Mouse (Mus musculus): Measurements from ENCODE around the gene Phf5a. TPM values are rescaled to one million over a fixed set of nuclear protein-coding genes. Genes with fewer than 3 reads are reported as not detected.

Phf5a gene
- total RNA-seq, 1 experiment: 157 TPM

DNA sequence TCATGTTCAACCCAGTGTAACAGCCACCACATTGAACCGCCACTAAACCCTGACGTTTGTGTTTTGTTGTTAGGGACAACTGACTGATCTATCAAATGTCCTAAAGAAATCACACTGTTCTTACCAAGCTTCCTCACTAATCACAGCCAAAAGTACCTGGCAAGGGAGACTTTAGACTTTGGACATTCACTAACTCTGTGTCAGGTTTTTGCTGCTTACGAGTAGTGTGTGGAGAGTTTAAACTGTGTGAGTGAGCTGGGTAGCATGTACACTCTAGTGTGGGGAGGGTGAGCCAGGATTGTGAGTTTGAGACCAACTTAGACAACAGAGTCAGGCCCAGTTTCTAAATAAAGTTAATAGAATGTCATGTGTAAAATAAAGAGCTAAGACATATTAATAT is 10.6 kb upstream of the Phf5a start:
- Histone ChIP-seq H3K4me1 (ENCODE audit: control insufficient read depth in 2 of 2, insufficient read depth in 2 of 2, low read length in 2 of 2, poor library complexity in 1 of 2) (peaks cover 5 to 7% of the 10 kb centered on the region in 2 experiments; a peak in 3 of 4 replicates), H3K4me3 (ENCODE audit: insufficient read depth in 1 of 2, low read depth in 1 of 2, low read length in 2 of 2, poor library complexity in 1 of 2, severe bottlenecking in 1 of 2) (no peak overlapping the region), H3K9ac (ENCODE audit: insufficient read depth, low read depth, low read length, poor library complexity, severe bottlenecking) (no peak overlapping the region), H3K9me3 (ENCODE audit: control insufficient read depth, insufficient read depth, low read depth, low read length) (no peaks in the 10 kb centered on the region), H3K27ac (ENCODE audit: insufficient read depth, low read depth, low read length, poor library complexity, severe bottlenecking) (no peak overlapping the region), H3K36me3 (ENCODE audit: control insufficient read depth, insufficient read depth, low read length, poor library complexity, severe bottlenecking) (peaks cover 2% of the 10 kb centered on the region)
- DNase-seq (ENCODE audit: low read depth, low spot score): no peak
- no peak for TF ChIP-seq HCFC1 (IDR thresholded peaks at IDR 0.05; ENCODE audit: borderline replicate concordance, insufficient read depth, low read length)
- TF ChIP-seq MAFK (IDR thresholded peaks at IDR 0.05; ENCODE audit: insufficient read depth, low read depth, low read length): no peak
- TF ChIP-seq ZC3H11A (IDR thresholded peaks at IDR 0.05; ENCODE audit: borderline replicate concordance, low read depth, low read length): no peak
- no peak for TF ChIP-seq CHD2 (IDR thresholded peaks at IDR 0.05; ENCODE audit: low read depth, low read length)
- TF ChIP-seq ZNF384 (IDR thresholded peaks at IDR 0.05; ENCODE audit: low read depth, low read length): no peak
- in situ Hi-C loops (cut with MboI; ENCODE audit: low sequenced_read_pairs in 2 of 2, unreplicated experiment in 2 of 2): no loop called here

DNA sequence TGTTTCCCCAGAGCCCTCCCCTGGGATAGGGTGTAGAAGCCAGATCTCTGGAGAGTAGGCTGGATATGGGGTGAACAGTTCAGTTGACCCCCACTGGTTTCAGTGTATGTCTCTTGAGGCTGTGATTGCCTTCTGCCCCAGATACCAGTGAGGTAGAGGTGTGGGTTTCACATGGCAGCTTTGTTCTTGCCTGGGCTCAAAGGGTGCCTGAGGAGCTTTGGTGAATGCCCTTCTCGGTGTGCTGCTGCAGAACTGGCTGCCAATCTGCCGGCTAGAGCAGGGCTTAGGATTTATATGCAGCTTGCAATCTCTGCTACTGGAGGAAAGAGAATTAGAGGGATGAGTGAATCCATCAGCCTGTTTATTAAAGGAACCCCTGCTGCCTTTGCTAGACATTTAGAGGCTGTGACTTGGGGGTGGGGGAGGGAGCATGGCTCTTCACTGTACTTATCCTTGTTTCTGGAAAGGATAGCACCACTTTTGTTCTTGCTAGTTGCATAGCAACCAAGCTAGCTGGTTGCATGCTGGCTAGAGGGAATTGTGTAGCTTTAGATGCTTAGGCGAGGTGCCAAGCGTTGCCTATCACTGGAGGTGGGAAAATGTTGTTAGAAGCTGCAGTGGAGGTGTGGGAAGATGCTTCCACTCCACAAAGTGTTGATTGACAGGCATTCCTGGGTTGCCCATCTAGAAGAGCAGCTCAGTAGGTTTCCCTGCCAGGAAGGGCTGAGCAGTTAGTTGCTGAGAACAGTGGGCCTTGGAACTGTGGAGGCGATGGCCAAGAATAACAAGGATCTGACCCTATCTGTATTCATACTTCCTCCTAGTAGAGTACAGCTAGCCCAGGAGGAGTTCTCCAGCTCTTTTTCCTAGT is 8.1 kb upstream of the Phf5a start:
- Histone ChIP-seq H3K4me3 (ENCODE audit: insufficient read depth in 1 of 2, low read depth in 1 of 2, low read length in 2 of 2, poor library complexity in 1 of 2, severe bottlenecking in 1 of 2) (no peak overlapping the region), H3K36me3 (ENCODE audit: control insufficient read depth, insufficient read depth, low read length, poor library complexity, severe bottlenecking) (no peaks in the 10 kb centered on the region), H3K4me1 (ENCODE audit: control insufficient read depth in 2 of 2, insufficient read depth in 2 of 2, low read length in 2 of 2, poor library complexity in 1 of 2) (peaks cover 5 to 7% of the 10 kb centered on the region in 2 experiments; a peak in 3 of 4 replicates), H3K27ac (ENCODE audit: insufficient read depth, low read depth, low read length, poor library complexity, severe bottlenecking) (no peak overlapping the region), H3K9me3 (ENCODE audit: control insufficient read depth, insufficient read depth, low read depth, low read length) (no peaks in the 10 kb centered on the region), H3K9ac (ENCODE audit: insufficient read depth, low read depth, low read length, poor library complexity, severe bottlenecking) (no peak overlapping the region; the same call in 1 of the 2 replicates)
- in situ Hi-C loops (cut with MboI; ENCODE audit: low sequenced_read_pairs in 2 of 2, unreplicated experiment in 2 of 2): no loop called here
- DNase-seq (ENCODE audit: low read depth, low spot score): no peak
- TF ChIP-seq CHD2 (IDR thresholded peaks at IDR 0.05; ENCODE audit: low read depth, low read length): no peak
- no peak for TF ChIP-seq MAFK (IDR thresholded peaks at IDR 0.05; ENCODE audit: insufficient read depth, low read depth, low read length)
- no peak for TF ChIP-seq HCFC1 (IDR thresholded peaks at IDR 0.05; ENCODE audit: borderline replicate concordance, insufficient read depth, low read length)
- no peak for TF ChIP-seq ZNF384 (IDR thresholded peaks at IDR 0.05; ENCODE audit: low read depth, low read length)
- no peak for TF ChIP-seq ZC3H11A (IDR thresholded peaks at IDR 0.05; ENCODE audit: borderline replicate concordance, low read depth, low read length)

DNA sequence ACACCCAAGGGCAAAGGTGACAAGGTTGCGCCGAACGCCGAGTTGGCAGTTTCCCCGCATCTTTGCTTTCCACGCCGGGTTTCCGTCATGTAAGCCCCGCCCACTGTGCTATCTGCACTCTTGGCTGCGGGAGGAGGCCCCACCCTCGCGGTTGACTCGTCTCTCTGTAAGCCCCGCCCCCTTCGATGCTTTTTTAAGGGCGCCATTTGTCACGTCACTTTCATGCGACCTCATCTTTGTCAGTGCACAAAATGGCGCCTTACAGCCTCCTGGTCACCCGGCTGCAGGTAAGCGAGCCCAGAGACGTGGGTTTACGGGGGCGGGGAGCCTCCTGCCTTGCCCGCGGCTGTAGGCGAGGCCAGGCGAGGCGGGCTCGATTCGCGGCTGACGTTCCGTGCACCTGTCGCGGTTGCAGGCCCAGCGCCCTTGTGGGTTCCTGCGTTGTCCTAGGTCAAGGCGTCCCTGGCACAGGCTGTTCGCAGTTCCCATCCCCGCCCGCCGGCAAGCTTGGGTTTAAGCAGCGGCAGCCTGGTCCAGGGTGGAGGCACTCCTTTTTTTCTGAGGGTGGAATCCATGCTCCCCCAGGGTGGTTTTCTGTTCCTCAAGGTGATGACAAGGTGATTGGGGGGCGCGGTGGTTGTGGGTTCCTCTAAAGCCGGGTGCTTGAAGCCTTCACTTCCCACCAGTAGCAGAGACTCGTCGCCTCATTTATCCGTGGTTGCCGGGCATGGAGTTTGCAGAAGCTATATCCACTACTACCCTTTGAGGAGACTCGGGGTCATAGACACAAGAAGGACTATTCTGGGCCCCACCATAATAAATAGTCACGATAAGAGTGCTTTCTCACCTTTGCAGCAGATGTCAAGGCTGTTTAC is 788 bp upstream of the Phf5a start, which contains the start of gene Aco2:
TSS of gene Aco2 (plus strand) at position 48 of the 875 bp plus-strand sequence.
- H3K4me1 ChIP-seq (ENCODE audit: control insufficient read depth in 2 of 2, insufficient read depth in 2 of 2, low read length in 2 of 2, poor library complexity in 1 of 2): peaks cover 0 to 3% of the 10 kb centered on the region in 2 experiments; a peak in 2 of 4 replicates
- peak within 1 kb of the TSS; percentile 96 for H3K9ac ChIP-seq (ENCODE audit: insufficient read depth, low read depth, low read length, poor library complexity, severe bottlenecking)
- TF ChIP-seq CHD2 (IDR thresholded peaks at IDR 0.05; ENCODE audit: low read depth, low read length) (no peak), HCFC1 (IDR thresholded peaks at IDR 0.05; ENCODE audit: borderline replicate concordance, insufficient read depth, low read length) (peak; percentile 80), ZNF384 (IDR thresholded peaks at IDR 0.05; ENCODE audit: low read depth, low read length) (no peak), MAFK (IDR thresholded peaks at IDR 0.05; ENCODE audit: insufficient read depth, low read depth, low read length) (peak; percentile 81), ZC3H11A (IDR thresholded peaks at IDR 0.05; ENCODE audit: borderline replicate concordance, low read depth, low read length) (no peak)
- H3K36me3 ChIP-seq (ENCODE audit: control insufficient read depth, insufficient read depth, low read length, poor library complexity, severe bottlenecking): peaks cover 25% of the 10 kb centered on the region
- peak within 1 kb of the TSS; percentile 87 for H3K27ac ChIP-seq (ENCODE audit: insufficient read depth, low read depth, low read length, poor library complexity, severe bottlenecking)
- peak within 1 kb of the TSS; percentile 71 to 92 for H3K4me3 ChIP-seq (ENCODE audit: insufficient read depth in 1 of 2, low read depth in 1 of 2, low read length in 2 of 2, poor library complexity in 1 of 2, severe bottlenecking in 1 of 2)
- H3K9me3 ChIP-seq (ENCODE audit: control insufficient read depth, insufficient read depth, low read depth, low read length): no peaks in the 10 kb centered on the region
- in situ Hi-C loops (cut with MboI; ENCODE audit: low sequenced_read_pairs in 2 of 2, unreplicated experiment in 2 of 2): no loop called here
- peak; percentile 100 for DNase-seq (ENCODE audit: low read depth, low spot score)

DNA sequence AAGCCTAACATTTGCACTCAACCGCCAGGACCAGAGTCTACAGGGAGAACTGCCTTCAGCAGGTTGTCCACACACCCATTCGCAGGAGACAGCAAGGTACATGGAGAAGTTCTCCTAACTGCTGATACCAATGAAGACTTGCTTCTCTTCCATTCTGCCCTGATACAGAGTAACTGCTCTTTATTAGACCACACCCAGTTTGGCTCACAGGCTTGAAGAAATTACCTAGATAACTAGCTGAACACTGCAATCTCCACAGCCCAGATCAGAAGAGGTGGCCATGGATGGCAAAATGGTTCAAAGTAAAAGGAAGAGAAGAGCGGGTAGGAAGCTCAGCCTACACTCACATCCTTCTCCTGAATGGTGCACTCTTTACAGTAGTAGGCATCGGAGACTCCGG is 1.7 kb downstream of the Phf5a start:
- Histone ChIP-seq H3K27ac (ENCODE audit: insufficient read depth, low read depth, low read length, poor library complexity, severe bottlenecking) (no peak overlapping the region), H3K9me3 (ENCODE audit: control insufficient read depth, insufficient read depth, low read depth, low read length) (no peaks in the 10 kb centered on the region), H3K4me1 (ENCODE audit: control insufficient read depth in 2 of 2, insufficient read depth in 2 of 2, low read length in 2 of 2, poor library complexity in 1 of 2) (peaks cover 0 to 3% of the 10 kb centered on the region in 2 experiments; a peak in 2 of 4 replicates), H3K4me3 (ENCODE audit: insufficient read depth in 1 of 2, low read depth in 1 of 2, low read length in 2 of 2, poor library complexity in 1 of 2, severe bottlenecking in 1 of 2) (no peak overlapping the region), H3K9ac (ENCODE audit: insufficient read depth, low read depth, low read length, poor library complexity, severe bottlenecking) (no peak overlapping the region), H3K36me3 (ENCODE audit: control insufficient read depth, insufficient read depth, low read length, poor library complexity, severe bottlenecking) (peaks cover 36% of the 10 kb centered on the region)
- DNase-seq (ENCODE audit: low read depth, low spot score): no peak
- no peak for TF ChIP-seq ZC3H11A (IDR thresholded peaks at IDR 0.05; ENCODE audit: borderline replicate concordance, low read depth, low read length)
- no peak for TF ChIP-seq MAFK (IDR thresholded peaks at IDR 0.05; ENCODE audit: insufficient read depth, low read depth, low read length)
- no peak for TF ChIP-seq HCFC1 (IDR thresholded peaks at IDR 0.05; ENCODE audit: borderline replicate concordance, insufficient read depth, low read length)
- no peak for TF ChIP-seq ZNF384 (IDR thresholded peaks at IDR 0.05; ENCODE audit: low read depth, low read length)
- TF ChIP-seq CHD2 (IDR thresholded peaks at IDR 0.05; ENCODE audit: low read depth, low read length): no peak
- in situ Hi-C loops (cut with MboI; ENCODE audit: low sequenced_read_pairs in 2 of 2, unreplicated experiment in 2 of 2): no loop called here
